Mouse (Mus musculus) MEL (cell line): ENCODE measurements around the gene Capn3.

Source experiments
- EP300 ChIP-seq, 2 experiments: IDR thresholded peaks; 2 replicates each; pipeline ENCODE4 v1.6.1; 2011; ENCODE audit warnings: improper control_type of control experiment in 2 of 2, low read length in 2 of 2, low read depth in 1 of 2, mild to moderate bottlenecking in 1 of 2
- NRF1 ChIP-seq: IDR thresholded peaks from 2 replicates; pipeline ENCODE4 v1.6.1; 2014; ENCODE audit warnings: low read depth, mild to moderate bottlenecking, inconsistent platforms, low read length, improper control_type of control experiment, moderate library complexity; ENCODE audit not compliant: poor library complexity, insufficient read depth, severe bottlenecking
- RCOR1 ChIP-seq: IDR thresholded peaks from 2 replicates; pipeline ENCODE4 v1.6.1; 2012; ENCODE audit warnings: low read depth, mild to moderate bottlenecking, inconsistent platforms, low read length, improper control_type of control experiment

- TF ChIP-seq EP300 (IDR thresholded peaks at IDR 0.05; ENCODE audit: low read depth in 1 of 2, low read length in 2 of 2) = no peak
- TF ChIP-seq NRF1 = no peak
- TF ChIP-seq RCOR1 = no peak
Measured at GRCm38 (mm10) chr2:120539333-120539732, 83.5 kb downstream of the Capn3 start.
